Mouse (Mus musculus): ENCODE results near the gene Spsb2.

GRCm38 (mm10) chr6:124796200-124796599 is 12.3 kb upstream of the Spsb2 start:
- TF ChIP-seq CTCF (conservative IDR thresholded peaks at IDR 0.05; ENCODE audit: insufficient read depth, insufficient read length, low read depth, low read length) (no peak), POLR2A (IDR thresholded peaks at IDR 0.05; ENCODE audit: low read depth, low read length) (no peak)

Data from kidney, adult 2 months (tissue).